Mouse (Mus musculus) liver, embryonic 14.5 days (tissue): ENCODE data around the gene Smim4. TPM values are rescaled to one million over a fixed set of nuclear protein-coding genes. Genes with fewer than 3 reads are reported as not detected.

ENCODE experiments used
- ATAC-seq: fragments of 200-750 bp; cut with Nextera tagmentation; 2 replicates; pipeline ENCODE4 v1.8.0; 2017; ENCODE audit warnings: moderate number of reproducible peaks, mild to moderate bottlenecking, moderate library complexity; ENCODE audit not compliant: insufficient read depth
- DNase-seq, 3 experiments: peaks; one replicate each; pipeline ENCODE4 v3.0.0-alpha.2; 2012 to 2013; ENCODE audit warnings: low read depth in 3 of 3, low spot score in 3 of 3
- H3K27ac ChIP-seq: fragments of 300-500 bp; sonication (generic); 2 replicates; pipeline ENCODE4 v1.5.1; 2014; ENCODE audit warnings: moderate library complexity, mild to moderate bottlenecking, control low read depth, inconsistent platforms
- H3K27me3 ChIP-seq: fragments of 300-500 bp; sonication (generic); 2 replicates; pipeline ENCODE4 v1.6.1; 2014; ENCODE audit warnings: mild to moderate bottlenecking, low read length, moderate library complexity; ENCODE audit not compliant: control insufficient read depth, insufficient read depth
- H3K36me3 ChIP-seq: fragments of 300-500 bp; sonication (generic); replicated peaks from 2 replicates; pipeline ENCODE4 v1.6.1; 2014; ENCODE audit warnings: low read depth; ENCODE audit not compliant: control insufficient read depth, insufficient read depth
- H3K4me1 ChIP-seq, 2 experiments: fragments of 200-500 bp in 1 of 2; fragments of 300-500 bp in 1 of 2; sonication (generic) in 1 of 2; replicated peaks; 2 replicates each; pipeline ENCODE4 v1.6.1; 2012 to 2014; ENCODE audit warnings: antibody characterized with exemption in 1 of 2, inconsistent platforms in 1 of 2, low read length in 1 of 2; ENCODE audit not compliant: control insufficient read depth in 2 of 2, insufficient read depth in 2 of 2
- H3K4me2 ChIP-seq: fragments of 300-500 bp; sonication (generic); 2 replicates; pipeline ENCODE4 v1.6.1; 2014; ENCODE audit warnings: low read depth, mild to moderate bottlenecking, control low read depth, moderate library complexity
- H3K4me3 ChIP-seq, 2 experiments: fragments of 200-500 bp in 1 of 2; fragments of 300-500 bp in 1 of 2; sonication (generic) in 1 of 2; 2 replicates each; pipeline ENCODE4 v1.5.1; 2012 to 2014; ENCODE audit warnings: low read depth in 2 of 2, low read length in 2 of 2, mild to moderate bottlenecking in 2 of 2, control low read depth in 1 of 2, inconsistent platforms in 1 of 2, moderate library complexity in 1 of 2; ENCODE audit not compliant: insufficient read depth in 1 of 2
- H3K9ac ChIP-seq: fragments of 300-500 bp; sonication (generic); replicated peaks from 2 replicates; pipeline ENCODE4 v1.6.1; 2014; ENCODE audit warnings: mild to moderate bottlenecking, control low read depth, moderate library complexity
- H3K9me3 ChIP-seq: fragments of 300-500 bp; sonication (generic); 2 replicates; pipeline ENCODE4 v1.6.1; 2016; ENCODE audit warnings: low read length, mixed read lengths; ENCODE audit not compliant: control insufficient read depth
- CTCF ChIP-seq: IDR thresholded peaks from 2 replicates; pipeline ENCODE4 v1.5.1; 2016; ENCODE audit warnings: antibody characterized with exemption, low read depth, control low read depth
- EP300 ChIP-seq: IDR thresholded peaks from 2 replicates; pipeline ENCODE4 v1.6.1; 2016; ENCODE audit warnings: antibody characterized with exemption, low read depth
- WGBS: fragments of 180-500 bp; shearing (Covaris S2); extraction: QIAGEN DNeasy Blood & Tissue Kit; methylation state at CpG from one replicate; pipeline ENCODE4 v1.1.7; 2014; ENCODE audit not compliant: insufficient replicate concordance; 5-methylcytosine and 5-hydroxymethylcytosine counted together
- polyA plus RNA-seq, 2 experiments: library from polyadenylated mRNA; depleted of rRNA in 1 of 2; stranded (reverse) in 1 of 2; unstranded in 1 of 2; fragments of >200 nt; fragmentation: Nextera tagmentation in 1 of 2; extraction: Ambion mirVana in 1 of 2; gene quantifications; 2 replicates each; pipeline versions ENCODE4 v1.2.1 to v1.2.3; 2012 to 2014

The Smim4 gene
- polyA plus RNA-seq, 2 experiments: 26.7 to 81.7 TPM

DNA sequence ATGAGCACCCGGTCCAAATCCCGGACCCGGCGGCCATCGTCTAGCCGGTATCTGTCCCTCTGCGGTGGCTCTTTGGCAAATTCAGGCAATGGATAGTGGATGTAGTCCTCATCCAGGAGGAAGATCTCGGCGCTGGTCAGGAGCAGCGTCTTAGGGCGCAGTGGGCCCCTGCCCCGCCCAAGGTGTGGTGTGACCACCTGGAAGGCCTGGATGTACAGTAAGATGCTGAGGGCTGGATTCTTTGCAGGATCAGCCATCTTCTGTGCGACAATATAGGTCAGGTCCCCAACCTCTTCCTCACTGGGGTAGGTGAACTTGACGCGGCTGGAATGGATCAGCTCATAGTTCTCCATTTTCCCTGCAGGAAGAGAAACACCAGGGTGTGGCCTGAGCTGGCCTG, 43.1 kb upstream of the Smim4 start:
- DNase-seq (no peak), ATAC-seq (no peak)
- Histone ChIP-seq H3K27me3 (no peaks in the 10 kb centered on the region), H3K9ac (no peak overlapping the region), H3K4me3 (no peak overlapping the region), H3K9me3 (no peaks in the 10 kb centered on the region), H3K4me2 (no peak overlapping the region), H3K27ac (no peak overlapping the region), H3K4me1 (no peaks in the 10 kb centered on the region), H3K36me3 (peaks cover 49% of the 10 kb centered on the region)
- no peak for TF ChIP-seq EP300
- no peak for TF ChIP-seq CTCF
- 89% methylated on average over 15 of the region's 15 CpGs for WGBS

DNA sequence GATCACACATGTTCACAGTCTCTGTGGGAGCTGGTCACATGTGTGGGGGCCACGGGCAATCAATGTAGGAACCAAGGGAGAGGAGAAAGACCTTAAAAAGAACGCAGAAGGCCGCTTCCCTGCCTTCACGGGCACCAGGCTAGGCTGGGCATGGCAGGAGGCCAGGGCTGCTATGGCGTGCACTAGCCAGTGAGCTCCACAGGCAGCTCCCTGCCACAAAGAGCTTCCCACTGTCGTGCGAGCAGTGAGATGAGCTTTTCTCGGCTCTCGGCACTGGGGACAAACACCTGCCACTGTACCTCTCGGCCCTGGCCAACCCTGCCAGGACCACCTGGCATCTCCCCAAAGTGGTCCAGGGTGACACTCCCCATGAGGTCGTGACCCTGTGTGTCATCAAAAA, 42.6 kb upstream of the Smim4 start:
- peaks cover 45% of the 10 kb centered on the region for H3K36me3 ChIP-seq
- H3K4me1 ChIP-seq: 0 out of 4 replicates have a peak, but pooled peaks cover 0 to 1% of the 10 kb centered on the region in 2 experiments
- no peaks in the 10 kb centered on the region for H3K9me3 ChIP-seq
- H3K9ac ChIP-seq: no peak overlapping the region
- DNase-seq (no peak), ATAC-seq (no peak)
- TF ChIP-seq EP300: no peak
- no peak for TF ChIP-seq CTCF
- no peak overlapping the region for H3K4me2 ChIP-seq
- no peak overlapping the region for H3K27ac ChIP-seq
- no peaks in the 10 kb centered on the region for H3K27me3 ChIP-seq
- no peak overlapping the region for H3K4me3 ChIP-seq
- WGBS: 81% methylated on average over 11 of the region's 11 CpGs

DNA sequence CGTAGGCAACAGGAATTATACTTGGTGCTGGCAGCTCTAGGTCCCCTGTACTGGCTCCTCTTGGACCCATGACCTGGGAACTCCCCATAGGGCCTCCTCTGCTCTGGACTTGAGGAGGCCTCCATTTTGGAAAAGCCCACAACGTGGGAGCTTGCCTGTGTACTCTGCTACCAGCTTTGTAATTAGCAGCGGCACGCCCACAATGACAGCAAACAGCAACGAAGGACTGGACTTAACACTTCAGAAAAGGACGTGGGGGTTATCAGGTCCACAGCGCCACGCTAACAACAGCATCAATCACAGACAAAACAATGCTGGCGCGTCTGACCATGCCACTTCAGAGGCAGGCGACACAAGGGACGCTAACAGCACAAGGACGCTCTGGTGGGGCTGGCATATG, 42.2 kb upstream of the Smim4 start:
- TF ChIP-seq CTCF: no peak
- no peak for TF ChIP-seq EP300
- H3K4me1 ChIP-seq: 0 out of 4 replicates have a peak, but pooled peaks cover 0 to 2% of the 10 kb centered on the region in 2 experiments
- WGBS: 78% methylated on average over 13 of the region's 13 CpGs
- H3K4me2 ChIP-seq: no peak overlapping the region
- no peak overlapping the region for H3K27ac ChIP-seq
- DNase-seq: no peak
- no peaks in the 10 kb centered on the region for H3K27me3 ChIP-seq
- H3K9ac ChIP-seq: no peak overlapping the region
- H3K9me3 ChIP-seq: no peaks in the 10 kb centered on the region
- no peak overlapping the region for H3K4me3 ChIP-seq
- no peak for ATAC-seq
- peaks cover 40% of the 10 kb centered on the region for H3K36me3 ChIP-seq

DNA sequence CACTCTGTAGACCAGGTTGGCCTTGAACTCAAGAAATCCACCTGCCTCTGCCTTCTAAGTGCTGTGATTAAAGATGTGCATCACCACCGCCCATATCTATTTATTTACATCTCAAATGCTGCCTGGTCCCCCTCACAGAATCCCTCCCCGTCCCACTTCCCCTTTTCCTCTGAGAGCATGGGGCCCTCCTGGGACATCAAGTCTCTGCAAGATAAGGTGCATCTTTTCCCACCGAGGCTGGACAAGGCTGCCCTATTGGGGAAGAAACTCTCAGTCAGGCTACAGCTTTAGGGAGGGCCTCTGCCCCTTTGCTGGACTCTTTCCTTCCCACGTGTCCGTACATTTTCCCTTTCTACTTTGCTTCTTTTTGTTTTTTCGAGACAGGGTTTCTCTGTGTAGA, 40.8 kb upstream of the Smim4 start:
- H3K27ac ChIP-seq: no peak overlapping the region
- no peak overlapping the region for H3K9ac ChIP-seq
- no peak overlapping the region for H3K4me2 ChIP-seq
- 0 out of 4 replicates have a peak, but pooled peaks cover under 1 to 2% of the 10 kb centered on the region in 2 experiments for H3K4me1 ChIP-seq
- peaks cover 33% of the 10 kb centered on the region for H3K36me3 ChIP-seq
- DNase-seq (no peak), ATAC-seq (no peak)
- TF ChIP-seq EP300 (no peak), CTCF (no peak)
- H3K9me3 ChIP-seq: no peaks in the 10 kb centered on the region
- no peaks in the 10 kb centered on the region for H3K27me3 ChIP-seq
- WGBS: 9% methylated on average over 6 of the region's 6 CpGs
- no peak overlapping the region for H3K4me3 ChIP-seq

DNA sequence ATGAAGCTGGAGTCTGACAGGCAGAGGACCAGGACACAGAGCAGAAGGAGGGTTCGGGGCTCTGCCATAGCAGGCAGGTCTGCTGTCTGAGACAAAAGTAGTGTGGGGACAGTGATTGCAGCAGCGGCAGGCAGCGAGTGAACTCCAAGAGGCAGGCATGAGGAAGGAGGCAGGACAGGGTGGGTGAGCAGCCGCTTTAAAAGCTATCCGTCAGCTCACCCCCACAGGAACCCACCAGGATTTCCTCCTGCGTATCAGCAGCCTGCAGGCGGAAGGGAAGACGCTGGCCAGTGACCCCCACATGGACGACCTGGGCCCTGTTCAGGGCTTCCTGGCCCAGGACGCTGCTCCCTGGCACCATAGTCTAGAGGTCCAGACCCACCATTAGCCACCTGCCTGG, 39.7 kb upstream of the Smim4 start, which contains the start of gene Stab1:
Gene Stab1, minus strand, starts transcription at position 217 of the 400 bp plus-strand sequence.
- WGBS: 7% methylated on average over 10 of the region's 10 CpGs
- H3K4me2 ChIP-seq: no peak within 1 kb of the TSS
- H3K9ac ChIP-seq: no peak within 1 kb of the TSS
- ATAC-seq (no peak), DNase-seq (no peak)
- no peak for TF ChIP-seq CTCF
- TF ChIP-seq EP300: no peak
- no peaks in the 10 kb centered on the region for H3K9me3 ChIP-seq
- no peaks in the 10 kb centered on the region for H3K27me3 ChIP-seq
- H3K36me3 ChIP-seq: peaks cover 26% of the 10 kb centered on the region
- H3K4me1 ChIP-seq: peaks cover 8% of the 10 kb centered on the region in 2 experiments
- H3K27ac ChIP-seq: no peak within 1 kb of the TSS
- H3K4me3 ChIP-seq: peak within 1 kb of the TSS; percentile 18 to 20
